Mouse (Mus musculus): ENCODE results near the gene BC024063. TPM values are rescaled to one million over a fixed set of nuclear protein-coding genes. Genes with fewer than 3 reads are reported as not detected.

The BC024063 gene
- total and polyA plus RNA-seq, 3 experiments: 2.6 to 9.6 (median 2.8) TPM

- peaks cover 12 to 46% of the 10 kb centered on the region in 2 experiments for H3K36me3 ChIP-seq (replicated peaks in 1 of 2; ENCODE audit: control insufficient read depth in 1 of 2, insufficient read depth in 1 of 2, low read length in 1 of 2)
- H3K4me2 ChIP-seq (ENCODE audit: insufficient read depth, low read depth, poor library complexity, severe bottlenecking): no peak overlapping the region
- H3K27ac ChIP-seq (ENCODE audit: insufficient read depth, low read depth): no peak overlapping the region
- peaks cover 24% of the 10 kb centered on the region for H3K9me3 ChIP-seq (replicated peaks; ENCODE audit: low read length)
- in situ Hi-C loops (cut with MboI; ENCODE audit: low pct_ligation_motif_present, low pct_unique_long_range_greater_than_20kb, low sequenced_read_pairs): no loop called here
- DNase-seq (ENCODE audit: extremely low read depth): no peak
- H3K9ac ChIP-seq (ENCODE audit: insufficient read depth, low read depth): no peak overlapping the region
- H3K27me3 ChIP-seq (replicated peaks): no peaks in the 10 kb centered on the region
- H3K79me2 ChIP-seq (replicated peaks; ENCODE audit: control insufficient read depth, extremely low read depth, insufficient read depth, poor library complexity, severe bottlenecking): no peaks in the 10 kb centered on the region
- no peak for TF ChIP-seq CTCF (conservative IDR thresholded peaks at IDR 0.05 in 1 of 2, IDR thresholded peaks at IDR 0.05 in 1 of 2; ENCODE audit: low read depth in 2 of 2, low read length in 2 of 2)
- no peak for TF ChIP-seq PAX5 (IDR thresholded peaks at IDR 0.05; ENCODE audit: low read length)
- no peak for TF ChIP-seq MAX (IDR thresholded peaks at IDR 0.05; ENCODE audit: low read length)
- TF ChIP-seq SIN3A (IDR thresholded peaks at IDR 0.05; ENCODE audit: low read length): no peak
- no peak for TF ChIP-seq SMC3 (IDR thresholded peaks at IDR 0.05; ENCODE audit: low read depth, low read length)
- TF ChIP-seq CHD2 (IDR thresholded peaks at IDR 0.05; ENCODE audit: low read length): no peak
- dilution Hi-C loops (cut with MboI; ENCODE audit: extremely low pct_ligation_motif_present, extremely low pct_unique_long_range_greater_than_20kb, low sequenced_read_pairs): no loop called here
- no peaks in the 10 kb centered on the region for H3K4me1 ChIP-seq (ENCODE audit: control insufficient read depth in 1 of 2, insufficient read depth in 2 of 2)
- no peak overlapping the region for H3K4me3 ChIP-seq (replicated peaks in 1 of 3; ENCODE audit: low read depth in 2 of 3, low read length in 2 of 3, poor library complexity in 1 of 3)
Observed at GRCm38 (mm10) chr10:82145282-82145681, 62.1 kb downstream of the BC024063 start.

- Histone ChIP-seq H3K79me2 (replicated peaks; ENCODE audit: control insufficient read depth, extremely low read depth, insufficient read depth, poor library complexity, severe bottlenecking) (no peaks in the 10 kb centered on the region), H3K9ac (ENCODE audit: insufficient read depth, low read depth) (no peak overlapping the region), H3K4me2 (ENCODE audit: insufficient read depth, low read depth, poor library complexity, severe bottlenecking) (no peak overlapping the region), H3K4me3 (replicated peaks in 1 of 3; ENCODE audit: low read depth in 2 of 3, low read length in 2 of 3, poor library complexity in 1 of 3) (no peak overlapping the region), H3K27ac (ENCODE audit: insufficient read depth, low read depth) (no peak overlapping the region), H3K36me3 (replicated peaks in 1 of 2; ENCODE audit: control insufficient read depth in 1 of 2, insufficient read depth in 1 of 2, low read length in 1 of 2) (peaks cover 25 to 59% of the 10 kb centered on the region in 2 experiments), H3K9me3 (replicated peaks; ENCODE audit: low read length) (peaks cover 47% of the 10 kb centered on the region), H3K4me1 (ENCODE audit: control insufficient read depth in 1 of 2, insufficient read depth in 2 of 2) (no peaks in the 10 kb centered on the region), H3K27me3 (replicated peaks) (no peaks in the 10 kb centered on the region)
- DNase-seq (ENCODE audit: extremely low read depth): no peak
- dilution Hi-C loops (cut with MboI; ENCODE audit: extremely low pct_ligation_motif_present, extremely low pct_unique_long_range_greater_than_20kb, low sequenced_read_pairs) (no loop called here), in situ Hi-C loops (cut with MboI; ENCODE audit: low pct_ligation_motif_present, low pct_unique_long_range_greater_than_20kb, low sequenced_read_pairs) (no loop called here)
- no peak for TF ChIP-seq POLR2AphosphoS2 (IDR thresholded peaks at IDR 0.05; ENCODE audit: low read depth, low read length)
Observed at GRCm38 (mm10) chr10:82147571-82147970, 64.4 kb downstream of the BC024063 start.

Other genes starting within 250 kb of the BC024063 start
- gene Gm32687, start 219.4 kb upstream of the BC024063 start, total RNA-seq (2012; rRNA removed): 2.5 and 2.6 TPM in 2 replicates
- gene Gm32687, start 219.4 kb upstream of the BC024063 start, total RNA-seq (2014; rRNA removed): 8.0 and 8.5 TPM in 2 replicates
- gene Gm32687, start 219.4 kb upstream of the BC024063 start, polyA plus RNA-seq (2012; ENCODE audit: insufficient read length, low read depth): 1.7 and 3.8 TPM in 2 replicates
- gene Zfp781, start 152.9 kb upstream of the BC024063 start, total RNA-seq (2012; rRNA removed): 1.8 and 2.0 TPM in 2 replicates
- 4.9 and 5.9 TPM in 2 replicates for gene Zfp781, start 152.9 kb upstream of the BC024063 start, total RNA-seq (2014; rRNA removed)
- 2.0 and 2.2 TPM in 2 replicates for gene Zfp781, start 152.9 kb upstream of the BC024063 start, polyA plus RNA-seq (2012; ENCODE audit: insufficient read length, low read depth)
- 4.3 and 5.2 TPM in 2 replicates for gene Zfp873, start 35.2 kb upstream of the BC024063 start, total RNA-seq (2012; rRNA removed)
- 8.1 and 8.8 TPM in 2 replicates for gene Zfp873, start 35.2 kb upstream of the BC024063 start, total RNA-seq (2014; rRNA removed)
- 2.9 and 3.3 TPM in 2 replicates for gene Zfp873, start 35.2 kb upstream of the BC024063 start, polyA plus RNA-seq (2012; ENCODE audit: insufficient read length, low read depth)
- gene AU041133, start 44.7 kb downstream of the BC024063 start, total RNA-seq (2012; rRNA removed): 2.6 and 2.8 TPM in 2 replicates
- gene AU041133, start 44.7 kb downstream of the BC024063 start, total RNA-seq (2014; rRNA removed): 4.7 and 5.0 TPM in 2 replicates
- gene AU041133, start 44.7 kb downstream of the BC024063 start, polyA plus RNA-seq (2012; ENCODE audit: insufficient read length, low read depth): 1.3 and 1.7 TPM in 2 replicates
- 5.6 and 7.1 TPM in 2 replicates for gene Zfp938, start 157.9 kb downstream of the BC024063 start, total RNA-seq (2012; rRNA removed)
- gene Zfp938, start 157.9 kb downstream of the BC024063 start, total RNA-seq (2014; rRNA removed): 18.6 and 22.9 TPM in 2 replicates
- gene Zfp938, start 157.9 kb downstream of the BC024063 start, polyA plus RNA-seq (2012; ENCODE audit: insufficient read length, low read depth): 8.3 and 9.0 TPM in 2 replicates
- gene 4932415D10Rik, start 233.2 kb downstream of the BC024063 start, total RNA-seq (2012; rRNA removed): under 0.01 TPM in 1 of 2 replicates, not detected in the other
- gene 4932415D10Rik, start 233.2 kb downstream of the BC024063 start, total RNA-seq (2014; rRNA removed): 0.03 TPM in 1 of 2 replicates, not detected in the other
- 0.08 TPM in 1 of 2 replicates, not detected in the other for gene 4932415D10Rik, start 233.2 kb downstream of the BC024063 start, polyA plus RNA-seq (2012; ENCODE audit: insufficient read length, low read depth)

Measured in CH12.LX (cell line).